Mouse (Mus musculus) forebrain, embryonic 11.5 days (tissue): ENCODE measurements around the gene Maco1. TPM values are rescaled to one million over a fixed set of nuclear protein-coding genes. Genes with fewer than 3 reads are reported as not detected.

ENCODE experiments used
- ATAC-seq: fragments of 200-750 bp; cut with Nextera tagmentation; replicated peaks from 2 replicates; pipeline ENCODE4 v1.8.0; 2017; ENCODE audit warnings: moderate TSS enrichment; ENCODE audit not compliant: low FRiP score
- DNase-seq: peaks from one replicate; pipeline ENCODE4 v3.0.0-alpha.2; 2017; ENCODE audit warnings: low spot score
- H3K27ac ChIP-seq: fragments of 300-500 bp; sonication (generic); 2 replicates; pipeline ENCODE4 v1.5.1; 2014; ENCODE audit warnings: low read depth, low read length
- H3K27me3 ChIP-seq: fragments of 300-500 bp; sonication (generic); 2 replicates; pipeline ENCODE4 v1.6.1; 2014; ENCODE audit warnings: mild to moderate bottlenecking, low read length, mixed read lengths; ENCODE audit not compliant: control insufficient read depth, insufficient read depth
- H3K36me3 ChIP-seq: fragments of 300-500 bp; sonication (generic); 2 replicates; pipeline ENCODE4 v1.6.1; 2014; ENCODE audit warnings: mild to moderate bottlenecking, low read length, moderate library complexity, mixed read lengths; ENCODE audit not compliant: control insufficient read depth, insufficient read depth
- H3K4me1 ChIP-seq: fragments of 300-500 bp; sonication (generic); replicated peaks from 2 replicates; pipeline ENCODE4 v1.6.1; 2014; ENCODE audit warnings: low read length, mixed read lengths; ENCODE audit not compliant: control insufficient read depth, insufficient read depth
- H3K4me2 ChIP-seq: fragments of 300-500 bp; sonication (generic); 2 replicates; pipeline ENCODE4 v1.6.1; 2014; ENCODE audit warnings: low read depth, mild to moderate bottlenecking, low read length, moderate library complexity, mixed read lengths; ENCODE audit not compliant: severe bottlenecking
- H3K4me3 ChIP-seq: fragments of 300-500 bp; sonication (generic); 2 replicates; pipeline ENCODE4 v1.5.1; 2014; ENCODE audit warnings: low read depth, low read length
- H3K9ac ChIP-seq: fragments of 300-500 bp; sonication (generic); 2 replicates; pipeline ENCODE4 v1.6.1; 2014; ENCODE audit warnings: low read length
- H3K9me3 ChIP-seq: fragments of 300-500 bp; sonication (generic); 2 replicates; pipeline ENCODE4 v1.6.1; 2016; ENCODE audit warnings: low read length, mixed read lengths; ENCODE audit not compliant: control insufficient read depth
- WGBS: fragments of 180-500 bp; shearing (Covaris S2); extraction: QIAGEN DNeasy Blood & Tissue Kit; methylation state at CpG from one replicate; pipeline ENCODE4 v1.1.7; 2014; 5-methylcytosine and 5-hydroxymethylcytosine counted together
- polyA plus RNA-seq: library from polyadenylated mRNA; unstranded; fragments of >200 nt; fragmentation: Nextera tagmentation; extraction: Ambion mirVana; gene quantifications from 2 replicates; pipeline ENCODE4 v1.2.1, GENCODE M21; 2014

Gene Maco1
- 43.2 and 47.5 TPM in 2 replicates for polyA plus RNA-seq

DNA sequence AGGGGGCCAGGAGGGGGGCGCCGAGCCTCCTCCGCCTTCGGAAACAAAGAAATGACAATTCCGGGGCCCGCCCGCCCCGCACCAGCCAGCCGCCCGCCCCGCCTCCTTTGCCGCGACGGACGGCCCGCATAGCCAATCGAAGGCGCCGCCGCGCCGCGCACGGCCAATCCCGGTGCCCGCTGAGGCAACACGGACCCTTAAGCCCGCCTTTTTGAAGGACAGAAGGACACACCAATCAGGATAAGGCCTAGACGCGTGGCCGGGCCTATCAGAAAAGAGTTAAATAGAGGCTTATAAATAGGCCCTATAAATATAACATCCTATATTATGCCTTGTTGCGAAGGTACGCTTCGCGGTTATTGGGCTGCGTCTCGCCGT lies at the start of gene Maco1:
Gene Maco1 (minus strand): TSS at position 87 of the 378 bp plus-strand sequence.
- WGBS = under 1% methylated on average over 38 of the region's 38 CpGs
- Histone ChIP-seq H3K4me2 (peak within 1 kb of the TSS; percentile 79), H3K27ac (peak within 1 kb of the TSS; percentile 86), H3K4me1 (peaks cover 3% of the 10 kb centered on the region; the same call in 1 of the 2 replicates), H3K9me3 (no peaks in the 10 kb centered on the region), H3K36me3 (no peaks in the 10 kb centered on the region), H3K9ac (peak within 1 kb of the TSS; percentile 98), H3K27me3 (peaks cover 4% of the 10 kb centered on the region; the same call in 1 of the 2 replicates), H3K4me3 (peak within 1 kb of the TSS; percentile 98)
- DNase-seq = peak; percentile 99
- peak; percentile 97 for ATAC-seq

DNA sequence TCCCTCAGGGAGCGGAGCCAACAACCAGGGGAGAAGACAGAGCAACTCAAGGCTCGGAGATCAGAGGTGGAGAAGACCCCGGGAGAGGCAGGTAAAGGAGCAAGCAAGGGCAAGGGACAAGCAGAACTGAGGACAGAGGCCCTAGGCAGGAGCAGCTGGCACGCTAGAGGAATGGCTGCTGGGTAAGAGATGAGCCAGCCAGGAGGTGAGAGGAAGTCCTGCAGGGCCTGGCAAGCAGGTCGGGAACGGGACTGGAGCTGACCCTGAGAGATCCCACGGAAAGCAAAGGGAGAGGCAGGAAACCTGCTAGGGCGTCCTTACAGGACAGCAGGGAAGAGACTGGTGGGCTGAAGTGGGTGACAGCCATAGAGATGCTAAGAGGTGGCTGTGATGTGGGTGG lies 48.0 kb upstream of the Maco1 start:
- no peak overlapping the region for H3K4me3 ChIP-seq
- DNase-seq = no peak
- no peak overlapping the region for H3K4me2 ChIP-seq
- no peaks in the 10 kb centered on the region for H3K9me3 ChIP-seq
- no peaks in the 10 kb centered on the region for H3K4me1 ChIP-seq
- H3K27ac ChIP-seq = no peak overlapping the region
- H3K36me3 ChIP-seq = peaks cover 8% of the 10 kb centered on the region; the same call in 1 of the 2 replicates
- 89% methylated on average over 8 of the region's 8 CpGs for WGBS
- no peak overlapping the region for H3K9ac ChIP-seq
- no peak for ATAC-seq
- no peaks in the 10 kb centered on the region for H3K27me3 ChIP-seq

DNA sequence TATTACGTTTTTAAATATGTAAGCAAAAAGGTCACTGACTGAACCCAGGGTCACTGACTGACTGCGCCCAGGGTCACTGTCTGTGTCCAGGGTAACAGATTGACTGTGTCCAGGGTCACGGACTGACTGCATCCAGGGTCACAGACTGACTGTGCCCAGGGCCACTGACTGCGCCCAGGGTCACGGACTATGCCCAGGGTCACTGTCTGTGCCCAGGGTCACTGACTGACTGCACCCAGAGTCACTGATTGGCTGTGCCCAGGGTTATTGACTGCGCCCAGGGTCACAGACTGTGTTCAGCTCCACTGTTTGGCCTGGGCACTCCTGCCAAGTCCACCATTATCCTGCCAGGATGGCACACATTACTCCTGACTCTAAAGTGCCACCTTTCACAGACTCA lies 44.1 kb upstream of the Maco1 start:
- no peaks in the 10 kb centered on the region for H3K9me3 ChIP-seq
- H3K4me3 ChIP-seq = no peak overlapping the region
- H3K4me1 ChIP-seq = no peaks in the 10 kb centered on the region
- no peaks in the 10 kb centered on the region for H3K27me3 ChIP-seq
- DNase-seq (no peak), ATAC-seq (no peak)
- H3K4me2 ChIP-seq = no peak overlapping the region
- no peak overlapping the region for H3K9ac ChIP-seq
- H3K36me3 ChIP-seq = no peaks in the 10 kb centered on the region; the same call in 1 of the 2 replicates
- no peak overlapping the region for H3K27ac ChIP-seq
- WGBS = 92% methylated on average over 6 of the region's 6 CpGs

DNA sequence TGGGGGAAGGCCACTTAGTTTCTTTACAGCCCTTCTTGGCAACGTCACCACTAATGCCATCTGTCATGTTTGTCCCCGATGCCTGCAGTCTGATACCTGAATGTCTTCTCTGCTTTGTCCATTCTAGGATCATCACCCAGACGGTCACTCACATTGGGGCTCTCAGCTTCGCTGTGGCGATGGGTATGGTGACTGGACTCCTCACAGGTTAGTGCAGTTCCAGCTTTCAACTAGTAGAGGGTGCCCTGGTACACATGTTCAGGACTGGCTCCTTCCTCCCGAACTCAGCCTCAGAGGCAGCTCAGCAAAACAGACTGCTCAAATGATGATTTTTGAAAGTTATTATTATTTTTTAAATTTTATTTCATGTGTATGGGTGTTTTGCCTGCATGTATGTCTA lies 39.0 kb upstream of the Maco1 start:
- H3K27ac ChIP-seq = no peak overlapping the region
- H3K4me3 ChIP-seq = no peak overlapping the region
- no peaks in the 10 kb centered on the region for H3K9me3 ChIP-seq
- H3K4me2 ChIP-seq = no peak overlapping the region
- ATAC-seq (no peak), DNase-seq (no peak)
- H3K4me1 ChIP-seq = no peaks in the 10 kb centered on the region
- H3K36me3 ChIP-seq = no peaks in the 10 kb centered on the region; the same call in 1 of the 2 replicates
- no peak overlapping the region for H3K9ac ChIP-seq
- 85% methylated on average over 6 of the region's 6 CpGs for WGBS
- no peaks in the 10 kb centered on the region for H3K27me3 ChIP-seq

DNA sequence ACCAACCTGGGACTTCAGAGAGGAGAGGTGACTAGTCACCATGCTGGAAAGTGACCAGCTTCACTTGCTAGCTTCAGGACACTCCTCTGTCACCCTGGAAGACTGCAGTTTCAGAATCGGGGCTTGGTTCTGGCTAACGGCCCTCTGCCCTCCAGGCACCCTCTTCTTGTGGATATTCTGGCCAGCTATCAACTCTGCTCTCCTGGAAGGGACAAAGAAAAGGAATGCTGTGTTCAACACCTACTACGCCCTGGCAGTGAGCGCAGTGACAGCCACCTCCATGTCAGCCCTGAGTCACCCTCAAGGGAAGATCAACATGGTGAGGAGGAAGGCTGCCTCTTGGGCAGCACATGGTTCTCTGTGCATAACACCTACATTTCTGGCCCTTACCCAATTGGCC lies 31.2 kb upstream of the Maco1 start:
- Histone ChIP-seq H3K27ac (no peak overlapping the region), H3K36me3 (no peaks in the 10 kb centered on the region), H3K9me3 (no peaks in the 10 kb centered on the region), H3K4me1 (0 out of 2 replicates have a peak, but pooled peaks cover 2% of the 10 kb centered on the region), H3K4me2 (no peak overlapping the region), H3K9ac (no peak overlapping the region), H3K27me3 (no peaks in the 10 kb centered on the region), H3K4me3 (no peak overlapping the region)
- no peak for DNase-seq
- no peak for ATAC-seq
- 95% methylated on average over 4 of the region's 4 CpGs for WGBS

DNA sequence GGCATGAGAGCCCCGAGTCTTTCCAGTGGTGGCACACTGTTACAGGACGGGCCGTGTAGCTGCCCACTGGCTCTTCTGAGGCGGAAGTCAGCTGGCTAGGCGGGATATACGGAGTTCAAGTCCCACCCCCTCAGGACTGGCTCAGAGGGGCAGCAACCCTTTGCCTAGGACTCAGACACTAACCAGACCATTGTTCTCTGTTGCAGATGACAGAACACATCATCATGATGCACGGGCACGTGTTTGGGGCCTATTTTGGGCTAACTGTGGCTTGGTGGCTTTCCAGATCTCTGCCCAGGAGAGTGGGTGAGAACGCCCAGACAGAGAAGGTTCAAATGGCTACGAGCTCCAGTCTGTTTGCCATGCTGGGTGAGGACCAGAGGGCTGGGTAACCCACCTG lies 30.7 kb upstream of the Maco1 start:
- Histone ChIP-seq H3K4me1 (0 out of 2 replicates have a peak, but pooled peaks cover 2% of the 10 kb centered on the region), H3K4me3 (no peak overlapping the region), H3K36me3 (no peaks in the 10 kb centered on the region), H3K9ac (no peak overlapping the region), H3K27ac (no peak overlapping the region), H3K9me3 (no peaks in the 10 kb centered on the region), H3K27me3 (no peaks in the 10 kb centered on the region), H3K4me2 (no peak overlapping the region)
- ATAC-seq (no peak), DNase-seq (no peak)
- 88% methylated on average over 10 of the region's 10 CpGs for WGBS

DNA sequence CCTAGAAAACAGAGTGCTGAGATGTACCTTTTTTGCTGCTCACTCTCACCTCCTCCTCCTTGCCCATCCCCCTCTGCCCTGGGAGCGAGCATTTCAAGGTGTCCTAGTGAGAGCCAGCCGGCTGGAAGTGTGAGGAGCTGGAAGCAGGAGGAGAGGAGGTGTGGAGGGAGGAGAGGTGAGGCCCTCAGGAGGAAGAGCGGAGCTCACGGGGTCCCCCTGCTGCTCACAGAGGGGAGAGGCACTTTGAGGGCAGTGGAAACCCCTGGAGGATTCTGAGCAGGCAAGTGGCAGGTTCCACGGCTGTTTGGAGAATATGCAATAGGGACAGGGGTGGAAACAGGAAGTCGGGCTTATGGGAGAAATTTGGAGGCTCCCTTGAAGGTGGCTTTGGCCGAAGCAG lies 30.1 kb upstream of the Maco1 start:
- Histone ChIP-seq H3K4me3 (no peak overlapping the region), H3K9me3 (no peaks in the 10 kb centered on the region), H3K4me1 (0 out of 2 replicates have a peak, but pooled peaks cover 2% of the 10 kb centered on the region), H3K4me2 (no peak overlapping the region), H3K27me3 (no peaks in the 10 kb centered on the region), H3K9ac (no peak overlapping the region), H3K27ac (no peak overlapping the region), H3K36me3 (no peaks in the 10 kb centered on the region)
- WGBS = 39% methylated on average over 7 of the region's 7 CpGs
- DNase-seq (peak; percentile 73), ATAC-seq (no peak)

DNA sequence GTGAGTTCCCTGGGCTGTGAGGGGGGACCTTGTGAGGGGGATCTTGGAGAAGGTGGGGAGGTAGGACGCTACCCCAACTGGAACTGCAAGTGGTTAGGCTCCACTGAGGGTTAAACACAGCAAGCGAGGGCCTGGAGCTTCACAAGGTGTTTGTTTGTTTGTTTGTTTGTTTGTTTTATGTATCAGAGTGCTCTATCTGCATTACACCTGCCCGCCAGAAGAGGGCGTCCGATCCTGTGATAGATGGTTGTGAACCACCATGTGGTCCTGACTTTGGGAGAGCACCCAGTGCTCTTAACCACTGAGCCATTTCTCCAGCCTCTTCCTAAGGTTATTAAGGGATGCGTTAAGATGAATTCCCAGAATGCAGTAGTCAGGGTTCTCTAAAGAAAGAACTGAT lies 26.9 kb upstream of the Maco1 start:
- ATAC-seq (no peak), DNase-seq (no peak)
- peak overlapping the region; percentile 32 for H3K4me3 ChIP-seq
- 0 out of 2 replicates have a peak, but pooled peaks cover 2% of the 10 kb centered on the region for H3K4me1 ChIP-seq
- no peaks in the 10 kb centered on the region for H3K9me3 ChIP-seq
- no peaks in the 10 kb centered on the region for H3K36me3 ChIP-seq
- WGBS = 29% methylated on average over 6 of the region's 6 CpGs
- H3K27me3 ChIP-seq = no peaks in the 10 kb centered on the region
- peak overlapping the region; percentile 47; the same call in 1 of the 2 replicates for H3K4me2 ChIP-seq
- no peak overlapping the region for H3K27ac ChIP-seq
- peak overlapping the region; percentile 14 for H3K9ac ChIP-seq

DNA sequence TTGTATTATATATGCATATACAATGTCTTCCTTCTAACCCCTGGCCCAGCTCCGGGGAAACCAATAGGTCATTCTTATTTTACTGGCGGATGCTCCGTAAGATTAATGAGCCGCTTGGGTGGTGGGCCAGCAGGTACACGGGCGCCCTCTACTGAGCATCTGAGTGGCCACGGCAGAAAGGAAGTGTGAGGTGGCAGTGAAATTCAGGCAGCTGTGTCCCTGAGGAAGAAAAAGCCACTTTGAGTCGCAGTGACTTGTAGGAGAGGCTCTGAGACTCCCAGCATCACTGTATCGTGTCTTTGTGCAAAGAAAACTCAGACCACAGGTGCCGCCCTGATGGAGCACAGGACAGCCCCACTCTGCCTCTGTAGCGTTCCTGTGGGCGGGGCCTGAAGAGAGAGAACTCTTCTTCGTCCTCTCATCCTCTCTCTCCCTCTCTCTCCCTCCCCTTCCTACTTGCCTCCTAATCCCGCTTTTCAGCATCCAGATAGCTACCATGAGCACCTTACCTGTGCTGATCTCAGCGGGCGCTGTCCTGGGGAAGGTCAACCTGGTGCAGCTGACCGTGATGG lies 26.4 kb upstream of the Maco1 start:
- Histone ChIP-seq H3K27me3 (no peaks in the 10 kb centered on the region), H3K27ac (no peak overlapping the region), H3K4me1 (0 out of 2 replicates have a peak, but pooled peaks cover 2% of the 10 kb centered on the region), H3K4me3 (peak overlapping the region; percentile 32), H3K9ac (peak overlapping the region; percentile 14), H3K9me3 (no peaks in the 10 kb centered on the region), H3K4me2 (peak overlapping the region; percentile 47), H3K36me3 (no peaks in the 10 kb centered on the region)
- peak; percentile 84 for DNase-seq
- 3% methylated on average over 17 of the region's 17 CpGs for WGBS
- peak; percentile 27; the same call in 1 of the 2 replicates for ATAC-seq
